Mouse (Mus musculus) megakaryocyte-erythroid progenitor cell, adult 5-6 weeks (primary cell): Measurements from ENCODE around the gene Sowaha. TPM values are rescaled to one million over a fixed set of nuclear protein-coding genes. Genes with fewer than 3 reads are reported as not detected.
A peak's percentile ranks its signal among the peaks of the same experiment; 100 is the strongest.
"Not testable (repeated sequence)": the region's sequence is repeated elsewhere in the genome, so short reads cannot be mapped to it uniquely, and the experiment has no call there.

Source experiments
- ATAC-seq: replicated peaks from 2 replicates; pipeline ENCODE4 v1.8.0; 2016; ENCODE audit warnings: mild to moderate bottlenecking, inconsistent platforms; ENCODE audit not compliant: severe bottlenecking, poor library complexity, low FRiP score, low TSS enrichment
- total RNA-seq, 2 experiments: library from RNA; stranded (forward) in 1 of 2; stranded (reverse) in 1 of 2; fragments of 200-1000, 215-1000 nt in 1 of 2; fragments of >200 nt in 1 of 2; fragmentation: Nextera tagmentation in 1 of 2; gene quantifications; 2 replicates each; pipeline ENCODE4 v1.2.3; 2014 to 2017

Gene Sowaha
- total RNA-seq, 2 experiments from 2014 or later = 3.7 to 3.9 TPM

DNA sequence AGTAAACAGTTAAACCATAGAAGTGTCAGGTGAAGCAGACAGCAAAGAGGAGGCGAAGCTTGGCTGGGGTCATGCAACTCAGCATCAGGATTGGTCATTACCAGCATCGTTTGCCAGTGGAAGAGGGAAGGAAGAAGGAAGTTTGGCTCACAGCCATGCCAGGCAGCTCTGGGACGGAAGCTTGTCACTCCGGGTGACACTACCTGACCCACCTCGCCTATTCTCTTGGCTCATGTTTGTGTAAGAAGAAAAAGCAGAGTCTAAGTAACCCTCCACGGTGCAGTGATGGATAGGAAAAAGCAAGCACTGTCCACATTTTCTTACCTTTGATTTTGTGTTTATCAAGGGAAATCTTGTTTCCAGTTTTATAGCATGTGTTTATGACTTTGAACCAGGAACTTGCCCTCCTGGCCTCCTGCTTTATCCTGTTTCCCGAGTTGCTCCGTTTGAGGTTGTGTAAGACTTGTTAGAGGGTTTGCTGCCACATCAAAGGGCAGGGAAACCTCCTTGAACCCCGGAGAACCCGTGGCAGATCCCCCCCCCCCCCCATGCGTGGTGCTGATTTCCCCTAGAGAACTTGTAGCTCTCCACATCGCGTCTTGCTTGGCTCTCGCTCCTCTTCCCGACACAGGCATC lies 29.9 kb downstream of the Sowaha start:
- ATAC-seq = no peak

DNA sequence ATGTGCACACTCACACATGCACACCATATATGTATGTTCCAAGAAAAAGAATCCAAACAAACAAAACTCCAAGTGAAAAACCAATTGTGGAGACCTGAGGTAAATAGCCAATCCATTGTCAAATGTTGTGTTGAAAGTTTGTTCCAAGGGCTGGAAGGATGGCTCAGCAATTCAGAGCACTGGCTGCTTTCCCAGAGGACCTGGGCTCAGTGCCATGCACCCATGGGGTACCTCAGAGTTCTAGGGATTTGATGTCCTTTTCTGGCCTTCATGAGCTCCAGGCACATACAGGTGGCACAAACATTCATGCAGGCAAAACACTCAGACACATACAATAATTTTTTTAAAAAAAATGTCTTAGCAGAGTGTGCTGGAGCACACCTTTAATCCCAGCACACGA lies 31.5 kb downstream of the Sowaha start:
- ATAC-seq = no peak

DNA sequence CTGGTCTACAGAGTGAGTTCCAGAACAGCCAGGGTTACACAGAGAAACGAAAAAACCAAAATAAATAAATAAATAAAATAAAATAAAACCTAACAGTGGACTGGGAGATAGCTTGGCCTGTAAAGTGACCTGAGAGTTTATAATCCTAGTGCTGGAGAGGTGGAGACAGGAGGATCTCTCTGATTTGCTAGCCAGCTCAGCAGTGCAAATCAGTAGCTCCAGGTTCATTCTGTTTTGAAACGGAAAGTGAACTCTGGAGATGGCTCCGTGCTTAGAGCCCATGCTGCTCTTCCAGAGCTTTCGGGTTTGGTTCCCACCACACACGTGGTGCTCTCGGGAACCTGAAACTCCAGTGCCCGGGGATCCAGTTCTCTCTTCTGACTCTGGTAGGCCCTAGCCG lies 32.1 kb downstream of the Sowaha start:
- no peak for ATAC-seq

DNA sequence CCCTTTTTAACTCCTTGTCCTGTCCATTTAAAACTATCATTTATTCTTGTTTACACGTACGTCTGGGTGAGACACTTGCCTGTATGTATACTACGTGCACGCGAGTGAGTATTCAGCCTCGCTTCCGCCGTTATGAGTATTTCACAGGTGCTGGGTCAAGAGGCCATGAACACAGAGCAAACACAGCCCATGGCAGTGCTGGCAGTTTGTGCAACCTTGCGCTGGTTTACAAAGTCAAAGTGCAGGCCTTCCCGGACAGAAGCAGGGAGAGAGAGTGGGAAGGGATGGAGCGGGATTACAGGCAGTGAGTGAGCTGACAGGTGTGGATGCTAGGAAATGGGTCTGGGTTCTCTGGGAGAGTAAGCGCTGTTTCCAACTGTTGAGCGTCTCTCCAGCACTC lies 33.9 kb downstream of the Sowaha start:
- ATAC-seq = no peak

DNA sequence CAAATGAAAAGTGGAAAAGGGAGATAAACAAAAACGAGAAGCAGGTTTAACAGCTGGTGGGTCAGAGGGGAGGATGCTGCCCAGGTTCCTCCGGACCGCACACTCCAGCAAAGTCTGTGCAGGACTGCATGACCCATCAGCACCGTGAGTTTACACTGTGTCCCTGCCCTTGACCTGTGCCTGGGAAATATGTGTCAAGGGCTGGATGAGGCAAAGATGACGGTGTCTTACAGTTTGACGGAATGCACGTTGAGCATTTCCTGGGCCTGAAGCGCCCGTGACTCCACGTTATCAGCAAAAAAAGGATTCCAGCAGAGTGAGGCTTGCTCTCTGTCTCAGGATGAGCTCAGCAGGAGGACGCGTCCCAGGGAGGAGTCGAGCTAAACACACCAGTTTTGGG lies 34.5 kb downstream of the Sowaha start:
- no peak for ATAC-seq

DNA sequence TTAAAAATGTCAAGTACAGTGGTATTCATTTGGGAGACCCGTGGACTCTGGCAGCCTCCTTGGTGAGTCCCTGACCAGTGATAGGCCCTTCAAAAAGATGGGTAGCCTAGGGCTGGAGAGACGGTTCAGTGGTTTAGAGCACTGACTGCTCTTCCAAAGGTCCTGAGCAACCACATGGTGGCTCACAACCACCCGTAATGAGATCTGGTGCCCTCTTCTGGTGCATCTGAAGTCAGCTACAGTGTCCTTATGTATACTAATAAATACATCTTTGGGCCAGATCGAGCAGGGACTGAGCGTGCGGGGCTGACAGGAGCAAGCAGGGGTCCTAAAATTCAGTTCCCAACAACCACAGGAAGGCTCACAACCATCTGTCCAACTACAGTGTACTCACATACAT lies 36.2 kb downstream of the Sowaha start:
- ATAC-seq = no peak

DNA sequence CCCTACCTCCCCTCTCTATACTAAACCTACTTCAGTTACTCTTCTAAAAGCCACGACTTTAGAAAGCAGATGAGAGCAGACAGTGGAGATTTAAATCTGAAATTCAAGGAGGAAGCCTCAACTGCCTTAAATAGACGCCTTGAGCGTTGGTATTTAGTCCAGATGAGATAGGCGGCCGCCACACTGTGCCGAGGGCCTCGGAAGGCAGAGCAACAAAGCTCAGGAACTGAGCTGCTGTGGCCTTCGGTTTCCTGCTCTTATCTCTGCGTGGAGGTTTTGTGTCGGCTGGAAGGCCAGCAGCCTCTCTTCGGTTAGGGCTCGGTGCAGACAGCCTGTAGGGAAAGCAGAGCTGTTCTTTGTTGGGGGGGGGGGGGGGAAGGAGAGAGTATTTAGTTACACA lies 38.2 kb downstream of the Sowaha start:
- ATAC-seq = peak; percentile 67

DNA sequence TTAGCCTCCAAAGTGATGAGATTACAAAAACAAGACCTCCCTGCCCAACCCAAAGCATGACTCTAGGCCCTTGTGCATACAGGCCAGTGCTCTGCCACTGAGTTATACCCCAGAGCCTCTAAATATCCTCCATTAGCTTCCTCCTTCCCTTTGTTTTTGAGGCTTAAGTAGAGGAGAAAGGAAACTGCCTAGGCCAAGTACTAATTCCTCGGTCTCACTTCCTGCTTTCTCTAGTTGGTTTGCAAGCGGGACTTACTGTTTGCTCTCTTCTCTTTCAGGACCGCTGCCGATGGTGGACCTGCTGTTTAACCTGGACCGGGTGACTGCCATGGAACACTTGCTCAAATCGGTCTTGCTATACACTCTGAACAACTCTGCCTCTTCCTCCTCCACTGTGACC lies 43.7 kb downstream of the Sowaha start:
- ATAC-seq = no peak

DNA sequence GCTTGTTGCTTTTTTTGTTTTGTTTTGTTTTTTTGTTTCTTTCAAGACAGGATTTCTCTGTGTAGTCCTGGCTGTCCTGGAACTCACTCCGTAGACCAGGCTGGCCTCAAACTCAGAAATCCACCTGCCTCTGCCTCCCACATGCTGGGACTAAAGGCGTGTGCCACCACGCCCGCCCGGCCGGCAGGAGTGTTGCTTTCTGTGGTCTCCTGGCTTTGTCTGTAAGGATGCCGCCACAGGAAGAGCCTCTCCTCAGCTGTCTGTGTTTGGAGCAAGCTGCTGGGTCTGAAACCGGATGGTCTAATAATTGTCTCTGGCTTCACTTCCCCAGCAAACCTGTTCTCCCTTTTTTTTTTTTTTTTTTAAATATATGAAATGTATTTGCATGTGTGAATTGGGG lies 44.6 kb downstream of the Sowaha start:
- no peak for ATAC-seq

DNA sequence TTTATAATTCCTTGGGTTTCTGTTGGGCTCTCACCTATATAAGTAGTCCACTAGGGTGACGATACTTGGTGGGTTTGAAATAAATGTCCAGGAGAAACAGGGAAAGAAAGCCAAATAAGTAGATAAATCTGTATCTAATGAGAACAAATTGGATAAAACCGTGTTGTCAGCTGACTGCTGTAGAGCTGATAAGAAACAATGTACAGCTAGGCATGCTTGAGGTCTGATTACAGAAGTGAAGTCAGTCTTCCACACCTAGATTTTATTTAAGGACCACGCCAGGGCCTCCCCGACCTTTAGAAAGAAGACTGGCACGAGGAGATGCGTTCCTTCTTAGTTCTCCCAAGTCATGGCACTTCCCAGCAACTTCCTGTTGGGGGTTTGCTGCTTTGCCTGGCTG lies 47.0 kb downstream of the Sowaha start:
- ATAC-seq = no peak

DNA sequence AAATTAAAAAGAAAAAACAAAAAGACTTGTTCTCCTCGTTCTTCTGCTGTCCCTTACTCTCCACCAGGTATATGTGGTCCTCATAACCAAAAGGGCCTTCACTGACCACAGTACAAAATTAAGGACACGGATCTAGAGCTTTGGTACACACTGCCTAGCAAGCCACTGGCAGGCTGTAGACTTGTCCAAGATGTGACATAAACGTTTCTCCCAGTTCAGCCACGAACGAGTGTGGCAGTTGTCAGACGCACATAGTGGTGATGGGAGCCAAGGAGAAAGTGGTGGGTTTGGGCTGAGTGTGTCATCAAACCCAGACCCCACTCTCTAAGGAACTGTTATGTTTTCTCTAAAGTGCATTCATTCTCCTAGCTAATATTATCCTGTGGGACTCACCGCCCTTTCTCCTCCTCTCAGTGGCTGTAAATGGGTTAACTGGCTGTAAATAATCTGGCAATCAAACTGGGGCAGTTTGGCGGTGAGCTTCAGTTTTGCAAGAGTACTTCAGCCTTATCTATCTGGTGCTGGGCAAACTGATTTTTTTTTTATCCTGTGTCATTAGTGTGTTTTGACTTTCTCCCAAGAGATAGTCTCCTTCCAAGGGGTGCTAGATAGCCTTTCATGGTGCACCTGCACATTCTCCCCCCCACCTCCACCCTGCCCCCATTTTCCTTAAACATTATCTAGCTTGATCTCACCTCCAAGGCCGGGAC lies 48.6 kb downstream of the Sowaha start:
- ATAC-seq = peak; percentile 46

DNA sequence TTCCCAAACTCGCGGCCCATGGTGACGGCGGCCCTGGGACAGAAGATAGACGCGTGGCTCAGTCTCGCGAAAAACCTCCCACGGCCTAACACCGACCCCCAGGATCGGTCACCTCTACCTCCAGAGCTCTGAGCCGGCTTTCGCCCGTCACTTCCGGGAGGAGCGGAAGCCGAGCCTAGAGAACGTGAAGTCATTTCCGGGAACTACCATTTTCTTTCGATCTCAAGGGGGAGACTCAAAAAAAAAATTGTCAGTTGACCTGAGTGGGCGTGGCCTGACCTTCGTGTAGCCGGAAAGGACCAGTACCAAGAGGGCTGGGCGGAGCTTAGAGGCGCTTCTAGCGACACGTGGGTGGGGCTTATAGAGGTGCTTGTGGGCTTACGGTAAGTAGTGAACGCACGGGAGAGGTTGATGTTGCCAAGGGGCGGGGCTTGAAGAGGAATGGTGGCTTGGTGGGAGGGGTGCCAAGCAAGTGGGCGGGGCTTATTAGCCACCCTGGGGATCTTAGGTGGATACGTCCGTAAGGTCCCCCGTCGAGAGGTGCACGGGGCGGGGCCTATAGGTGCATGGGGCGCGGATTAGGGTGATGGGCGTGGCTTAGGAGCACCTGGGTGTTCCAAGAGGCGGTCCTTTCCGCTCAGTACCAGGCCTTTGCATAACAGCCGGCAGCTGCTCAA lies 49.3 kb downstream of the Sowaha start, which contains the start of the genes Uqcrq and Gdf9:
TSS of gene Uqcrq (minus strand) at position 162 of the 677 bp plus-strand sequence.
TSS of gene Gdf9 (plus strand) at position 354 of the 677 bp plus-strand sequence.
- ATAC-seq = peak; percentile 85

DNA sequence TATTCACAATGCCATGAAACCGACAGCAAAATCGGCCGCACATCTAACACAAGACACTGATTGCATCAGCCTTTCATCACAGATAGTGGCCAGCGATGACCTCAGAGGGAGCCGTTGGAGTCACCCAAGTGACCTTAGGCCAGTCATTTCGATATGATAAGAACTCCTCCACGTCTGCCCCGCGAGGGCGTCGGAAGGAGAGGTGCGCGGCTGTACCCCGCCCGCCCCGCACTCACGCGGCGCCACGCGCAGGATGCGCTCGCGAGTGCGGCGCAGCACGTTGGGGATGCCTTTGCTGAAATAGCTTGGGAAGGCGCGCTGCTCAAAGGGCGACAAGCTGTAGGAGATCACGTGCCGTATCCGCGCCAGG lies 49.8 kb downstream of the Sowaha start:
- peak; percentile 24 for ATAC-seq

DNA sequence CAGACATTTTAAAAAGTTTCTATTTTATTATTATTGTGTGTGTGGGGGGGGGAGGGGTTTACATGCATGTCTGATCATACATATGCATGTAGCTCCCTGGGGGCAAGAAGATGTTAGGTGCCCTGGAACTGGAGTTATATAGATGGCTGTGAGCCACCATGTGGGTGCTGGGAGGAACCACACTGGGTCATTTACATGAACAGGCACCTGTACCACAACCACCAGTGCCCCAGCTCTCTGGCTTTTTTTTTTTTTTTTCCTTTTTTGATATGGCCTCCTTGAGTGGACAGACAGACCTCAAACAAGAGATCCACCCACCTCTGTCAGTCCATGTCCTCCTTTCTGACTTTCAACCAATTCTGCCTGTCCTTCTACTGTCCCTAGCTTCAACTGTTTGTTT lies 50.9 kb downstream of the Sowaha start:
- ATAC-seq = no peak

DNA sequence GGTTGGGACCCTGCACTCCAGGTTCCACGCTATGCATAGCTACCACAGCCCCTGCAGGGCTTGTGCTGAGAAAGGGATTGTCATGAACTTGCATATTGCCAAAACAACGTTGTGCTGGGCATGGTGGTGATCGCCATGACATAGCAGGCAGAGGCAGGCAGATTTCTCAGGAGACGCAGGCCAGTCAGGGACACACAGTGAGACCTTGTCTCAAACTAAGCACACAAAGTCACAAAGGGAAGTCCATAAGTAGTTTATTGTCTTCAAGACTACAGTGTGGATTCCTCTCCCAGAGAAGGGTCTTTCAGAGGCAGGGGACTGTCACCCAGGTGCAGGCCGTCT lies 51.4 kb downstream of the Sowaha start:
- ATAC-seq = no peak

DNA sequence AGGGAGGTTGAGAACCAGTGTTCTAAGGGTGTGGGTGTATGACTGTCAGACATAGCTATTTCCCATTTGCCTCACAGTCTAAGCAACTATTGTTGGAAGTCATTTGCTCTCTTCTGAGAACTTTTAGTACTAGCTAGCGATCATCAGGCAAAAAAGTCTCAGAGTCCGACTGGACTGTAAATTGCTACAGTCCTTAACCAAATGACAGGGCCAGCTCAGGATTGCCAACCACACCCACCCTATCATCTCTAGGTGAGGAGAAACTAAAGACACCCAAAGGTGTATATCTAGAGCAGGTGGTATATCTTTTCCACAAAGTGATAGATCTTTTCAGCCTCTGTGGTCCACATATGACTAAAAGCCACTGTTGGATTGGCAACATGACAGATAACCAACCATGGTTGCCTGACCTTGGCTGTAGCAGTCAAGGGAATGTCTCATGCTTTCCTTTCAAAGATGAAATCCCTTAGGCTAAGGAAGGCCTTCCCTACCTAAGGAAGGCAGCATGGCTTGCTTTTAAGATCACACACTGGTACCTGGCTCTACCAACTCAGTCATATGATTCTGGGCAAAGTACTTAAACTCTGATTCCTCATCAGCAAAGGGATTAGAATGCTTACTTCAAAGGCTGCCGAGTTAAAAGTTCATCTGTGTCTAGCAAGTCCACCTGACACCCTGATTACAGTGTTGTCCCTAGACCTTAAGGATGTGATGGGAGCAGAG lies 51.9 kb downstream of the Sowaha start:
- no peak for ATAC-seq

DNA sequence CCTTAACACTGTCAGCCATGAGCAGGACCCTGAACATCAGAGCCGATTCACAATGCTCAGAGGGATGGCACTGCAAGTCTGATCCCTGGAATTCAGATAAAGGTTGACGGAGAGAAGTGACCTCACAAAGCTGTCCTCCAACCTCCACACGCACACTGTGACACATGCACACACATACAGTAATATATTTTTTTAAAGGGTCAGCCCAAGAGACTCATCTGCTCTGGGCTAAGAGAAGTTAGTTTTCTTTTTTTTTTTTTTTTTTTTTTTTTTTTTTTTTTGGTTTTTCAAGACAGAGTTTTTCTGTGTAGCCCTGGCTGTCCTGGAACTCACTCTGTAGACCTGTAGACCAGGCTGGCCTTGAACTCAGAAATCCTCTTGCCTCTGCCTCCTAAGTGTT lies 53.2 kb downstream of the Sowaha start:
- ATAC-seq = not testable (repeated sequence)
